Mouse (Mus musculus) heart, embryonic 11.5 days (tissue): ENCODE measurements around the gene Tspan18. TPM values are rescaled to one million over a fixed set of nuclear protein-coding genes. Genes with fewer than 3 reads are reported as not detected.
A peak's percentile ranks its signal among the peaks of the same experiment; 100 is the strongest.

Source experiments
- ATAC-seq: fragments of 200-750 bp; cut with Nextera tagmentation; replicated peaks from 2 replicates; pipeline ENCODE4 v1.8.0; 2017; ENCODE audit warnings: moderate library complexity; ENCODE audit not compliant: insufficient number of reproducible peaks, low FRiP score, low TSS enrichment
- H3K27ac ChIP-seq: fragments of 300-500 bp; sonication (generic); 2 replicates; pipeline ENCODE4 v1.5.1; 2014; ENCODE audit warnings: mild to moderate bottlenecking, low read depth, low read length
- H3K27me3 ChIP-seq: fragments of 300-500 bp; sonication (generic); 2 replicates; pipeline ENCODE4 v1.6.1; 2014; ENCODE audit warnings: mild to moderate bottlenecking, low read length, mixed read lengths; ENCODE audit not compliant: control insufficient read depth, insufficient read depth
- H3K36me3 ChIP-seq: fragments of 300-500 bp; sonication (generic); 2 replicates; pipeline ENCODE4 v1.6.1; 2014; ENCODE audit warnings: mild to moderate bottlenecking, low read length, moderate library complexity, mixed read lengths; ENCODE audit not compliant: control insufficient read depth, insufficient read depth
- H3K4me1 ChIP-seq: fragments of 300-500 bp; sonication (generic); 2 replicates; pipeline ENCODE4 v1.6.1; 2014; ENCODE audit warnings: low read length; ENCODE audit not compliant: control insufficient read depth, insufficient read depth
- H3K4me2 ChIP-seq: fragments of 300-500 bp; sonication (generic); 2 replicates; pipeline ENCODE4 v1.6.1; 2014; ENCODE audit warnings: mild to moderate bottlenecking, moderate library complexity
- H3K4me3 ChIP-seq: fragments of 300-500 bp; sonication (generic); 2 replicates; pipeline ENCODE4 v1.5.1; 2014; ENCODE audit warnings: low read depth, low read length
- H3K9ac ChIP-seq: fragments of 300-500 bp; sonication (generic); 2 replicates; pipeline ENCODE4 v1.6.1; 2014; ENCODE audit warnings: mild to moderate bottlenecking, low read depth, low read length, moderate library complexity
- H3K9me3 ChIP-seq: fragments of 300-500 bp; sonication (generic); replicated peaks from 2 replicates; pipeline ENCODE4 v1.6.1; 2016; ENCODE audit warnings: low read length; ENCODE audit not compliant: control insufficient read depth
- WGBS: fragments of 180-500 bp; shearing (Covaris S2); extraction: QIAGEN DNeasy Blood & Tissue Kit; methylation state at CpG from one replicate; pipeline ENCODE4 v1.1.7; 2014; ENCODE audit not compliant: insufficient replicate concordance; 5-methylcytosine and 5-hydroxymethylcytosine counted together
- polyA plus RNA-seq: library from polyadenylated mRNA; unstranded; fragments of >200 nt; fragmentation: Nextera tagmentation; extraction: Ambion mirVana; gene quantifications from 2 replicates; pipeline ENCODE4 v1.2.1, GENCODE M21; 2014

Gene Tspan18
- polyA plus RNA-seq, 1 experiment from 2014 or later: 75.5 TPM

DNA sequence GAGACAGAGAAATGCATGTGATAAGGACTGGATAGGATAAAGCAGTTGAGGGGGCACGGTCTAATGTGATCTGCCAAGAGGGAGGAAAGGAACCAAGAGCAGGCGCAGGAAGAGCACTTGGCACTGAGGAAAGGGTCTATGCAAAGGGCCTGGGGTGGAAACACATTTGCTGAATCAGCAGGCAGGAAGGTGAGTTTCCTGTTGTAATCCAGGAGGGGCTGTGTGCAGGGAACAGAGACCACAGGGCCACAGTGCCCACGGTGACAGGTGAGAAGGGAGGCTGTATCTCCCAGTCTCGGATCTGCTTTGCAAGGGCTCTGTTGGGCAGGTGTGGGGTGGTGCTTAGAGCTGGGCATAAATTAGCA, 156.0 kb downstream of the Tspan18 start:
- Histone ChIP-seq H3K4me2 (no peak overlapping the region), H3K27me3 (peaks cover 59% of the 10 kb centered on the region), H3K4me3 (no peak overlapping the region), H3K9ac (no peak overlapping the region), H3K4me1 (0 out of 2 replicates have a peak, but pooled peaks cover 13% of the 10 kb centered on the region), H3K9me3 (no peaks in the 10 kb centered on the region), H3K36me3 (no peaks in the 10 kb centered on the region), H3K27ac (no peak overlapping the region)
- ATAC-seq: no peak
- 76% methylated on average over 4 of the region's 4 CpGs for WGBS

- Histone ChIP-seq H3K4me3 (no peak overlapping the region), H3K4me1 (0 out of 2 replicates have a peak, but pooled peaks cover 11% of the 10 kb centered on the region), H3K9me3 (no peaks in the 10 kb centered on the region), H3K36me3 (no peaks in the 10 kb centered on the region), H3K9ac (no peak overlapping the region), H3K4me2 (no peak overlapping the region), H3K27me3 (peaks cover 59% of the 10 kb centered on the region), H3K27ac (no peak overlapping the region)
- WGBS: 80% methylated on average over 20 of the region's 20 CpGs
- ATAC-seq: no peak
Measured at GRCm38 (mm10) chr2:93177668-93178312, 156.5 kb downstream of the Tspan18 start.

- H3K9ac ChIP-seq: no peak overlapping the region
- H3K27me3 ChIP-seq: peaks cover 55% of the 10 kb centered on the region
- no peaks in the 10 kb centered on the region for H3K9me3 ChIP-seq
- H3K4me1 ChIP-seq: 0 out of 2 replicates have a peak, but pooled peaks cover 9% of the 10 kb centered on the region
- 5% methylated on average over 17 of the region's 17 CpGs for WGBS
- H3K4me3 ChIP-seq: no peak overlapping the region
- ATAC-seq: no peak
- peak overlapping the region; percentile 17 for H3K4me2 ChIP-seq
- H3K36me3 ChIP-seq: no peaks in the 10 kb centered on the region
- H3K27ac ChIP-seq: no peak overlapping the region
Measured at GRCm38 (mm10) chr2:93176871-93177667, 157.2 kb downstream of the Tspan18 start.

DNA sequence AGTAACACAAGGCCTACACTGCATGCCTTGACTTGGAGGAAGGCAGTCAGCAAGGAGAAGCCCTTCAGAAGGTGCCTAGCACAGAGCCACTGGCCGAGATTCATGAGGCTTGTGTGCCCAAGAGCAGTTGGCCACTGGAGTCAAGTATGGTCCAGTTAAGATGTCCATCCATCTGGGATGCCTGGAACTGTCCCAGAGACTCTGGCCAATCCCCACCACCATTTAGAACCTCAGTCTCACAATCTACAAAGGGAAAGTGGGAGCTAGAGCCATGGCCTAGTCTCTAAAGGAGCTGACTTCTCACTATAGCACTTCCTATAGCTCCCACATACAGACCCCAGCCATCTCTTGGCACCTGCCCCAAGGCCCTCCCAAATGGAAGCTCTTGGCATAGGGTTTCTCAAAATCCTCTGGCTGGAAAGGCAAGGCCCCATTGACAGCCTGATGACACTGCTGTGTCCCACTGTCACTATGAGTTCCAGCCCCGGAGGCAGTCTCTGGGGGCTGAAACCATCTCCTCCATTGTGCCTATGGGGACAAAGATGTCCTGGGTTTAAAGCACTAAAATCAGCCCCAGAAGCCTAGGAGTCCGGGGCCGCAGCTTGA, 158.0 kb downstream of the Tspan18 start:
- Histone ChIP-seq H3K9me3 (no peaks in the 10 kb centered on the region), H3K27me3 (peaks cover 49% of the 10 kb centered on the region), H3K4me2 (peak overlapping the region; percentile 17; the same call in 1 of the 2 replicates), H3K4me1 (0 out of 2 replicates have a peak, but pooled peaks cover 9% of the 10 kb centered on the region), H3K27ac (no peak overlapping the region), H3K36me3 (no peaks in the 10 kb centered on the region), H3K9ac (no peak overlapping the region), H3K4me3 (no peak overlapping the region)
- WGBS: 30% methylated on average over 4 of the region's 4 CpGs
- ATAC-seq: no peak

DNA sequence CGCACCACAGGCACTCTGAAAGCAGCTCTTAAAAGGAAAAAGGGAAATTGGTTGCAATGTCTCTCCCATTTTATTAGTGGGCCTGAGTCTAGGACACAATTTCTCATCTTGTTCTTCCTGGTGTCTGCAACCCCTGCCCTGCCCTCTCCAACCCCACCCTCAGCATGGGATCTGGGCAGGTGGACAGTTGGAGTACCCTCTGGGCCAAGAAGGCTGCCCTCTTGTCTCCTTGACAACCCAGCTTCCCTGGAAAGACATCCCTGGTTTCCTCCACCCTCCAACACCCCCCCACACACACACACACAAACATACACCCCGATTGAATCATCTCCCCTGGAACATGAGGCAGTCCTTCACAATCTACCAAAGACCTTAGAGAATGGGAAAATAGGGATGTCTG, 158.6 kb downstream of the Tspan18 start:
- Histone ChIP-seq H3K27ac (no peak overlapping the region), H3K4me1 (0 out of 2 replicates have a peak, but pooled peaks cover 9% of the 10 kb centered on the region), H3K4me3 (no peak overlapping the region), H3K9me3 (no peaks in the 10 kb centered on the region), H3K36me3 (no peaks in the 10 kb centered on the region), H3K9ac (no peak overlapping the region), H3K4me2 (no peak overlapping the region), H3K27me3 (peaks cover 48% of the 10 kb centered on the region)
- WGBS: 81% methylated on average over 2 of the region's 2 CpGs
- no peak for ATAC-seq

DNA sequence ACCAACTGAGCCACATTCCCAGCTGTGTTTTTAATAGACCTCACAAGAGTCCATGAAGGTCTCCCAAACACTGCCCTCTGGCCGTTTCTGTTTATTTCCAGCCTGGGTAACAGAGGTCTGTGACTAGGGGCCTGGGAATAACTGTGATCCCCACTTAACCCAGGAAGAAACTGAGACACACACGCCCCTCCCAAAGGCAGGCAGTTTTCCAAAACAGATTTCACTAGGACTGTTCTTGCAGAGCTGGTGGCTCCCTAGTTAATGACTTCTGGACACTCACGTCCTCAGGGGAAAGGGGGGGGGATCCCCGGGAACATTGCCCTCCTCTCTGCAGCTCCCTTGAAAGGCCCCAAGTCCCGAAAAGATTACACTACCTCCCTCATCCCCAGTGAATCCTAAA, 159.0 kb downstream of the Tspan18 start:
- no peaks in the 10 kb centered on the region for H3K9me3 ChIP-seq
- H3K27me3 ChIP-seq: peaks cover 44% of the 10 kb centered on the region
- no peaks in the 10 kb centered on the region for H3K36me3 ChIP-seq
- H3K27ac ChIP-seq: no peak overlapping the region
- no peak overlapping the region for H3K9ac ChIP-seq
- no peak for ATAC-seq
- H3K4me1 ChIP-seq: 0 out of 2 replicates have a peak, but pooled peaks cover 6% of the 10 kb centered on the region
- H3K4me3 ChIP-seq: no peak overlapping the region
- 42% methylated on average over 5 of the region's 5 CpGs for WGBS
- H3K4me2 ChIP-seq: no peak overlapping the region

DNA sequence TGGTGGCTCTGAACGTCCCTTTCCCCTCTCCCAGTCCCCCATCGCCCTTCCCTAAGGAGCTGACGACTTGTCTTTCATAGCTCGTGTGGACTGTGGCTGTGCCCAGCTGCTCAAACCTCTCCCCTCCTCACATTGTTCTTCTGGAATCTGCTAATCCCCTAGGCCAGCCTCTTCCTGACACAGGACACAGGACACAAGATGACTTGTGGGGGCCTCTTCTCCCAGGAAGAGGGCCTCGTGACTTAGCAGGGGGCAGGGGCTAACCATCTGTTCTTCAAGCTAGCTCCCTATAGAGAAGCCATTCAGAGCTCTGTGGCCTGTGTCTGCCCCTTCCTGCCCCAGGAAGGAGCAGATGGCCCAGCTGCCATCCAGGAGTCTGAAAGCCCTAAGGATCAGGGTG, 160.1 kb downstream of the Tspan18 start:
- Histone ChIP-seq H3K4me2 (no peak overlapping the region), H3K4me1 (0 out of 2 replicates have a peak, but pooled peaks cover 5% of the 10 kb centered on the region), H3K4me3 (no peak overlapping the region), H3K27me3 (peaks cover 39% of the 10 kb centered on the region), H3K9me3 (no peaks in the 10 kb centered on the region), H3K9ac (no peak overlapping the region), H3K27ac (no peak overlapping the region), H3K36me3 (no peaks in the 10 kb centered on the region)
- WGBS: 9% methylated on average over 5 of the region's 5 CpGs
- ATAC-seq: 0 out of 2 replicates have a peak, but pooled peaks have one; percentile 31

DNA sequence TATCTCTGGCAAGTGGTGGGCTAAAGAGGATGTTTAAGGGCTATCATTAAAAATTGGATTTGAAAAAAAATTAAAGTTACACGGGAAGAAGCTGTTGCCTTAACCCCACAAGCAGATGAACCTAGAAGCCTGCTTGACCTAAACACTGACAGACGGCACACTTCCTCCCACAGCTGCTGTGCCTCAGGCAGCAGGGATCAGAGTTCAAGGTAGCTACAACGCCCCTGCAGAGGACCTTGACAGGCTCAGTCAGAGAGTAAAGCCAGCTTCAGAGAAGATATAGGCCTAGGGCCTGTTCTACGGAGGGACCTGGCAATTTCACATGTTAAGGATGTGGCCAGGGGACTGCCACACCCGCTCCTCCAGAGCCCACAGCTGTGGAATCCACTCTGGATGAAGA, 161.8 kb downstream of the Tspan18 start:
- H3K4me3 ChIP-seq: no peak overlapping the region
- no peaks in the 10 kb centered on the region for H3K9me3 ChIP-seq
- no peak overlapping the region for H3K9ac ChIP-seq
- H3K27ac ChIP-seq: no peak overlapping the region
- H3K27me3 ChIP-seq: peaks cover 23% of the 10 kb centered on the region
- 40% methylated on average over 5 of the region's 5 CpGs for WGBS
- 0 out of 2 replicates have a peak, but pooled peaks cover 5% of the 10 kb centered on the region for H3K4me1 ChIP-seq
- H3K4me2 ChIP-seq: no peak overlapping the region
- no peaks in the 10 kb centered on the region for H3K36me3 ChIP-seq
- no peak for ATAC-seq
